Mouse (Mus musculus) E14TG2a.4 (cell line): Measurements from ENCODE around the gene Scgb3a1.

ENCODE experiments used
- CTCF ChIP-seq: conservative IDR thresholded peaks from 2 replicates; pipeline ENCODE4 v1.5.1; 2014; ENCODE audit warnings: low read length
- NANOG ChIP-seq: IDR thresholded peaks from 2 replicates; pipeline ENCODE4 v1.6.1; 2014; ENCODE audit warnings: borderline replicate concordance, low read length, mixed read lengths
- POU5F1 ChIP-seq: IDR thresholded peaks from 2 replicates; pipeline ENCODE4 v1.6.1; 2014; ENCODE audit warnings: low read length, borderline replicate concordance

DNA sequence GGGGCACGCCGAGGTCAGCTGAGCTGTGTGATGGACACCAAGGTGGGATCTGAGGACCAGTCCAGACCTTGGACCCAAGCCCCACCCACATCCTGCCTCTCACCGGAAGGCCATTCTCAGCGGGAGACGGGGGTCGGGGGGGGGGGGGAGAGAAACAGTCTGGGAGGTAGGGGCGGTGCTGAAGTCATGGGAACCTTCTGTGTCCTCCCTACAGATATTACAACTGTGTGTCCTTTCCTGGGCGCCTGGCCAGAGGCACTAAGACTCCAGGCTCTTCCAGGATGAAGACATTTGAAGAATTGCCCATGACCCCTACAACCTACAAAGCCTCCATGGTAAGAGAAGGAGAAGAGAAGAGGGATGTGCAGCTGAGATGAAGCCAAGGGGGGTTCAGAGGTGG is 17.7 kb upstream of the Scgb3a1 start:
- TF ChIP-seq CTCF: no peak
- TF ChIP-seq POU5F1: no peak
- no peak for TF ChIP-seq NANOG
